Mouse (Mus musculus): ENCODE measurements around the gene Fam117a. TPM values are rescaled to one million over a fixed set of nuclear protein-coding genes. Genes with fewer than 3 reads are reported as not detected.

Fam117a gene
- polyA plus RNA-seq, 1 experiment, result 20.8 TPM

GRCm38 (mm10) chr11:95431344-95431743 is 94.5 kb downstream of the Fam117a start:
- Histone ChIP-seq H3K27me3 (replicated peaks; ENCODE audit: control insufficient read depth, insufficient read depth, low read length) (no peaks in the 10 kb centered on the region), H3K4me1 (ENCODE audit: control insufficient read depth, insufficient read depth, low read length) (peaks cover 5% of the 10 kb centered on the region; the same call in 1 of the 2 replicates), H3K36me3 (ENCODE audit: control insufficient read depth, insufficient read depth, low read length) (no peaks in the 10 kb centered on the region; the same call in 1 of the 2 replicates), H3K4me3 (ENCODE audit: insufficient read depth, low read depth, low read length) (no peak overlapping the region), H3K27ac (ENCODE audit: insufficient read depth, low read depth, low read length) (no peak overlapping the region)
- no peak for TF ChIP-seq POLR2A (IDR thresholded peaks at IDR 0.05; ENCODE audit: low read depth, low read length)
- TF ChIP-seq CTCF (conservative IDR thresholded peaks at IDR 0.05; ENCODE audit: insufficient read depth, insufficient read length, low read depth, low read length), result no peak
- 89% methylated on average over 2 of the region's 2 CpGs for WGBS
- no peak for DNase-seq

Other genes starting within 250 kb of the Fam117a start
- gene Dlx3, start 216.9 kb upstream of the Fam117a start, polyA plus RNA-seq (2012; rRNA removed), result 0.05 and 0.10 TPM in 2 replicates
- gene Dlx4, start 190.8 kb upstream of the Fam117a start, polyA plus RNA-seq (2012; rRNA removed), result 0.07 TPM in 1 of 2 replicates, not detected in the other
- gene Tac4, start 75.5 kb upstream of the Fam117a start, polyA plus RNA-seq (2012; rRNA removed), result 0.09 TPM in 1 of 2 replicates, not detected in the other
- gene Kat7, start 26.8 kb upstream of the Fam117a start, polyA plus RNA-seq (2012; rRNA removed), result 27.3 and 30.0 TPM in 2 replicates
- gene Slc35b1, start 47.7 kb downstream of the Fam117a start, polyA plus RNA-seq (2012; rRNA removed), result 63.6 and 70.6 TPM in 2 replicates
- 43.0 and 66.4 TPM in 2 replicates for gene Spop, start 77.1 kb downstream of the Fam117a start, polyA plus RNA-seq (2012; rRNA removed)
- gene Nxph3, start 177.6 kb downstream of the Fam117a start, polyA plus RNA-seq (2012; rRNA removed), result 4.1 and 4.2 TPM in 2 replicates

Data from kidney, adult 2 months (tissue).